Mouse (Mus musculus) hindbrain, embryonic 11.5 days (tissue): ENCODE data around the gene Smad6. TPM values are rescaled to one million over a fixed set of nuclear protein-coding genes. Genes with fewer than 3 reads are reported as not detected.

ENCODE experiments used
- ATAC-seq: fragments of 200-750 bp; cut with Nextera tagmentation; 2 replicates; pipeline ENCODE4 v1.8.0; 2017; ENCODE audit warnings: mild to moderate bottlenecking, moderate TSS enrichment, moderate library complexity; ENCODE audit not compliant: low FRiP score
- DNase-seq: peaks from one replicate; pipeline ENCODE4 v3.0.0-alpha.2; 2015; ENCODE audit warnings: low spot score
- H3K27ac ChIP-seq: fragments of 300-500 bp; sonication (generic); 2 replicates; pipeline ENCODE4 v1.5.1; 2014; ENCODE audit warnings: mild to moderate bottlenecking, low read depth, low read length
- H3K27me3 ChIP-seq: fragments of 300-500 bp; sonication (generic); 2 replicates; pipeline ENCODE4 v1.6.1; 2014; ENCODE audit warnings: mild to moderate bottlenecking, low read length, moderate library complexity, mixed read lengths; ENCODE audit not compliant: control insufficient read depth, insufficient read depth
- H3K36me3 ChIP-seq: fragments of 300-500 bp; sonication (generic); 2 replicates; pipeline ENCODE4 v1.6.1; 2014; ENCODE audit warnings: mild to moderate bottlenecking, low read length, moderate library complexity, mixed read lengths; ENCODE audit not compliant: control insufficient read depth, insufficient read depth
- H3K4me1 ChIP-seq: fragments of 300-500 bp; sonication (generic); replicated peaks from 2 replicates; pipeline ENCODE4 v1.6.1; 2014; ENCODE audit warnings: low read length, mixed read lengths; ENCODE audit not compliant: control insufficient read depth, insufficient read depth
- H3K4me2 ChIP-seq: fragments of 300-500 bp; sonication (generic); replicated peaks from 2 replicates; pipeline ENCODE4 v1.6.1; 2014; ENCODE audit warnings: mild to moderate bottlenecking, low read depth, low read length
- H3K4me3 ChIP-seq: fragments of 300-500 bp; sonication (generic); 2 replicates; pipeline ENCODE4 v1.5.1; 2014; ENCODE audit warnings: low read depth, low read length
- H3K9ac ChIP-seq: fragments of 300-500 bp; sonication (generic); 2 replicates; pipeline ENCODE4 v1.6.1; 2014; ENCODE audit warnings: low read depth, low read length
- H3K9me3 ChIP-seq: fragments of 300-500 bp; sonication (generic); 2 replicates; pipeline ENCODE4 v1.6.1; 2016; ENCODE audit warnings: low read length; ENCODE audit not compliant: control insufficient read depth
- WGBS: fragments of 180-500 bp; shearing (Covaris S2); extraction: QIAGEN DNeasy Blood & Tissue Kit; methylation state at CpG from one replicate; pipeline ENCODE4 v1.1.7; 2014; 5-methylcytosine and 5-hydroxymethylcytosine counted together
- polyA plus RNA-seq: library from polyadenylated mRNA; unstranded; fragments of >200 nt; fragmentation: Nextera tagmentation; extraction: Ambion mirVana; gene quantifications from 2 replicates; pipeline ENCODE4 v1.2.1, GENCODE M21; 2014

The Smad6 gene
- polyA plus RNA-seq, 1 experiment from 2014 or later = 5.5 TPM

- Histone ChIP-seq H3K36me3 (no peaks in the 10 kb centered on the region), H3K9ac (no peak overlapping the region), H3K27me3 (no peaks in the 10 kb centered on the region), H3K27ac (no peak overlapping the region), H3K4me1 (peaks cover 18% of the 10 kb centered on the region), H3K4me2 (no peak overlapping the region), H3K4me3 (no peak overlapping the region), H3K9me3 (no peaks in the 10 kb centered on the region)
- ATAC-seq = no peak
- peak; percentile 90 for DNase-seq
- 22% methylated on average over 9 of the region's 9 CpGs for WGBS
Observed at GRCm38 (mm10) chr9:63956052-63956451, 65.8 kb downstream of the Smad6 start.

GRCm38 (mm10) chr9:63953691-63954090 is 68.2 kb downstream of the Smad6 start:
- Histone ChIP-seq H3K27ac (no peak overlapping the region), H3K36me3 (no peaks in the 10 kb centered on the region), H3K4me3 (no peak overlapping the region), H3K4me2 (0 out of 2 replicates have a peak overlapping the region, but pooled peaks have one; percentile 3), H3K9me3 (no peaks in the 10 kb centered on the region), H3K27me3 (no peaks in the 10 kb centered on the region), H3K4me1 (no peaks in the 10 kb centered on the region), H3K9ac (no peak overlapping the region)
- ATAC-seq = no peak
- 50% methylated on average over 35 of the region's 35 CpGs for WGBS
- DNase-seq = no peak

GRCm38 (mm10) chr9:63952591-63952990 is 69.3 kb downstream of the Smad6 start:
- Histone ChIP-seq H3K36me3 (no peaks in the 10 kb centered on the region), H3K4me2 (no peak overlapping the region), H3K9ac (no peak overlapping the region), H3K4me3 (no peak overlapping the region), H3K27me3 (no peaks in the 10 kb centered on the region), H3K9me3 (no peaks in the 10 kb centered on the region), H3K4me1 (no peaks in the 10 kb centered on the region), H3K27ac (no peak overlapping the region)
- no peak for DNase-seq
- WGBS = 88% methylated on average over 2 of the region's 2 CpGs
- ATAC-seq = no peak

GRCm38 (mm10) chr9:63950357-63950756 is 71.5 kb downstream of the Smad6 start:
- no peak overlapping the region for H3K4me3 ChIP-seq
- 22% methylated on average over 4 of the region's 4 CpGs for WGBS
- ATAC-seq (no peak), DNase-seq (no peak)
- H3K9ac ChIP-seq = no peak overlapping the region
- H3K27ac ChIP-seq = no peak overlapping the region
- H3K36me3 ChIP-seq = no peaks in the 10 kb centered on the region
- H3K4me2 ChIP-seq = no peak overlapping the region
- H3K27me3 ChIP-seq = no peaks in the 10 kb centered on the region
- no peaks in the 10 kb centered on the region for H3K9me3 ChIP-seq
- H3K4me1 ChIP-seq = no peaks in the 10 kb centered on the region

GRCm38 (mm10) chr9:63949393-63949792 is 72.5 kb downstream of the Smad6 start:
- no peak for DNase-seq
- no peaks in the 10 kb centered on the region for H3K9me3 ChIP-seq
- WGBS = 69% methylated on average over 4 of the region's 4 CpGs
- no peak overlapping the region for H3K27ac ChIP-seq
- H3K4me3 ChIP-seq = no peak overlapping the region
- no peaks in the 10 kb centered on the region for H3K27me3 ChIP-seq
- no peaks in the 10 kb centered on the region for H3K4me1 ChIP-seq
- ATAC-seq = no peak
- no peak overlapping the region for H3K9ac ChIP-seq
- H3K4me2 ChIP-seq = no peak overlapping the region
- no peaks in the 10 kb centered on the region for H3K36me3 ChIP-seq

- H3K27me3 ChIP-seq = no peaks in the 10 kb centered on the region
- 61% methylated on average over 2 of the region's 2 CpGs for WGBS
- peaks cover 2% of the 10 kb centered on the region; the same call in 1 of the 2 replicates for H3K4me1 ChIP-seq
- H3K27ac ChIP-seq = no peak overlapping the region
- DNase-seq (no peak), ATAC-seq (no peak)
- no peaks in the 10 kb centered on the region for H3K36me3 ChIP-seq
- no peaks in the 10 kb centered on the region for H3K9me3 ChIP-seq
- H3K4me3 ChIP-seq = no peak overlapping the region
- no peak overlapping the region for H3K4me2 ChIP-seq
- H3K9ac ChIP-seq = no peak overlapping the region
Observed at GRCm38 (mm10) chr9:63942608-63942982, 79.3 kb downstream of the Smad6 start.

GRCm38 (mm10) chr9:63941747-63942607 is 79.9 kb downstream of the Smad6 start:
- Histone ChIP-seq H3K27me3 (no peaks in the 10 kb centered on the region), H3K36me3 (no peaks in the 10 kb centered on the region), H3K4me3 (no peak overlapping the region), H3K9me3 (no peaks in the 10 kb centered on the region), H3K27ac (no peak overlapping the region), H3K9ac (no peak overlapping the region; the same call in 1 of the 2 replicates), H3K4me2 (no peak overlapping the region), H3K4me1 (peaks cover 2% of the 10 kb centered on the region; the same call in 1 of the 2 replicates)
- ATAC-seq (no peak), DNase-seq (no peak)
- 71% methylated on average over 12 of the region's 12 CpGs for WGBS

GRCm38 (mm10) chr9:63936256-63936655 is 85.6 kb downstream of the Smad6 start:
- H3K9ac ChIP-seq = no peak overlapping the region
- no peaks in the 10 kb centered on the region for H3K36me3 ChIP-seq
- DNase-seq (no peak), ATAC-seq (no peak)
- 84% methylated on average over 5 of the region's 5 CpGs for WGBS
- no peaks in the 10 kb centered on the region for H3K4me1 ChIP-seq
- H3K27ac ChIP-seq = no peak overlapping the region
- H3K9me3 ChIP-seq = no peaks in the 10 kb centered on the region
- H3K4me3 ChIP-seq = no peak overlapping the region
- no peaks in the 10 kb centered on the region for H3K27me3 ChIP-seq
- H3K4me2 ChIP-seq = no peak overlapping the region

GRCm38 (mm10) chr9:63933068-63933467 is 88.8 kb downstream of the Smad6 start:
- H3K9me3 ChIP-seq = no peaks in the 10 kb centered on the region
- no peaks in the 10 kb centered on the region for H3K36me3 ChIP-seq
- H3K4me3 ChIP-seq = no peak overlapping the region
- H3K4me2 ChIP-seq = no peak overlapping the region
- 87% methylated on average over 5 of the region's 5 CpGs for WGBS
- H3K27ac ChIP-seq = no peak overlapping the region
- no peak for DNase-seq
- no peak overlapping the region for H3K9ac ChIP-seq
- ATAC-seq = no peak
- H3K27me3 ChIP-seq = peaks cover 2% of the 10 kb centered on the region; the same call in 1 of the 2 replicates
- H3K4me1 ChIP-seq = no peaks in the 10 kb centered on the region
